Mouse (Mus musculus) layer of hippocampus, adult 18-20 months (tissue): ENCODE results near the gene Slc23a3. TPM values are rescaled to one million over a fixed set of nuclear protein-coding genes. Genes with fewer than 3 reads are reported as not detected.

Source experiments
- DNase-seq, 2 experiments: peaks; one replicate each; pipeline ENCODE4 v3.0.0; 2022; ENCODE audit warnings: low spot score in 2 of 2
- total RNA-seq, 2 experiments: library from RNA; stranded (reverse); gene quantifications; 2 replicates each; pipeline ENCODE4 v1.2.3; 2021

Gene Slc23a3
- total RNA-seq, 2 experiments from 2014 or later = 0.15 to 0.47 TPM

DNA sequence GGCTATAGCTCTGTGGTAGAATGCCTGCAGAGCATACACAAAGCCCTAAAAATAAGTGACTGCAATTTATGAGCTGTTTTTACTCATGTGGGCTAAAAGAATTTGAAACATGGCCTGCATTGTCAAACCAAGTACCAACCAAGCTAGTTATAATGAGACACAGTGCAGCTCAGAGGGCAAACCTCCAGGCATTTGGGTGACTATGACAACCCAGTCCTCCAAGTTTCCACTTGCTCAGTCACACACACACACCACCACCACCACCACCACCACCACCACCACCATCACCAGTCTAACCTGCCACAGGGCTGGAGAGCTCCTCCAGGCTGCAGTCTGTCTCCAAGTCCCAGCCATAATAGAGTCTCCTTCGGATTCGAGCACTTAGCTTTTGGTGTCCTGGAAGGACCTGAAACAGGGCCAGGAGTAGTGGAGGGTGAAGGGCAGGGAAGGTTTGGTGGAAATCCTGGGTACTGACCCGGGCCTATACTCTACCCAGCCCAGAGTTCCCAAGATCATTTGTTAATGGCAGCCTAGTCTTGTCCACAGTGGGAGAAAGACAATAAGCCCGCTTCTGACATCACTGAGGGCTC lies 7.0 kb upstream of the Slc23a3 start:
- DNase-seq = no peak

DNA sequence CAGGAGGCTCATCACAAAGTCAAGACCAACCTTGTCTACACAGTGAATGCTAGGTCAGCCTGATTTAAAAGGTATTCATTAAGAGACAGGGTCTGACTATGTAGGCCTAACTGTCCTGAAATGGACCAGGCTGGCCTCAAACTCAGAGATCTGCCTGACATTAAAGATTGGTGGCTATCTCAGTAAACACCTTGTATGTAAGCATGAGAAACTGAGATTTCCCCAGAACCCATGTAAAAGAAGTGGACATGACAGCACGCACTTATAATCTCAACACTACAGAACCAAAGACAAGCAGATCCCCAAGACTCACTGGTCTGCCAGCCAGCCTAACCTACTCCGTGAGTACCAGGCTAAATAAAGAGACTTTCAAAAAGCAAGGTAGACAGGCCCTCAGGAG lies 4.8 kb upstream of the Slc23a3 start:
- DNase-seq = no peak

DNA sequence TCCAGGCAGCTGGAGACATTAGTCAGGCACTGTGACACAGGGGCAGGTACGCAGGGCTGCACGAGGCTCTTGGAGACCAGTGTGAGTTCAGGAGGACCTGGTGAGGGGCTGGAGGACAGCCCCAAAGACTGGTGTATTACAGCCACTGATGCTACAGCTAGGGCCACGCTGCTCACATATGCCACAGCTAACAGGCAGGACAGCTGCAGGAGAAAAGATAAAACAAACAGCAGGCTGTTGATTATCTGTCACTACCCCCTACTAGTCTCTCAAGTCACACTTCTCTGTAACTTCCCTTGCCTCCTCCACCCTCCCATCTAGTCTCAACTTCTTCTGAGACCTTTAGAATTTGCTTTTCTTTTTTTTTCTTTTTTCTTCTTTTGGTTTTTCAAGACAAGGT lies 3.0 kb upstream of the Slc23a3 start:
- DNase-seq = no peak

- DNase-seq = no peak
These were observed 2.6 kb upstream of the Slc23a3 start for GRCm38 (mm10) chr1:75136293-75136692.

DNA sequence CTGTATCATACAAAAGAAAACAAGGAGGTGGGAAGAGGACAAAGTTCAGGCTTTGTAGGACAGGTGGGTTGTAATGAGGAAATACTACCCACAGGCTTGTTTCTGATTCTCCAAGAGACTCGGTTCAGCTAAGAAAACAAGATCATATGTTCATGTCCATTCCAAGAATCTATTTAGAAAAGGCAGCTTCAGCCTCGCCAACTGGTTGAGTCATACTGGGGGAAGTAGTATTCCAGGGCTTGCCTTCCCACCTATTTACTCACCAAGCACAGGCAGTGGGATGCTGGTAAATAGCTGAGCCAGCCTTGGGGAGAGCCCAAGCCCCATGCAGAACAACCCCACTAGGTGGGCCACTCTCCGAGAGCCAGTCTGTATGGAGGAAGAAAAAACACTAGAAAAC lies 5.0 kb downstream of the Slc23a3 start:
- no peak for DNase-seq

DNA sequence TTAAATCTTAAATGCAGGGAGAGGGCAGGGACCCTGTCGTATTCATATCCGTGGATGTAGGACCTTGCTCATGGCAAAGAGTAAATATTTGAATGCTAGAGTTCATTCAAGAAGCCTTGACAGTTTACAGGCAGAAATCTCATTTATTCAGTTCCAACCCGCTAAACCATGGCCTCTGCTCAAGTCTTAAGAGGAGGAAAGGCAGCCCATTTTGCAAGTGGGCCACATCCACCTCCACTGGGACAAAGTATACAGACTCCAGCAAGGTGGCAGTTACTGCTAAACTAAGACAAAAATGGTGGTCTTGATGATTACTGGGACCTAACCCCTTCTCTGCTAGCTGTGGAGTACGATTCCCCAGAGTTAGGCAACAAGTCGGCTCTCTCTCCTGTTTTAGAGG lies 8.3 kb downstream of the Slc23a3 start:
- no peak for DNase-seq

DNA sequence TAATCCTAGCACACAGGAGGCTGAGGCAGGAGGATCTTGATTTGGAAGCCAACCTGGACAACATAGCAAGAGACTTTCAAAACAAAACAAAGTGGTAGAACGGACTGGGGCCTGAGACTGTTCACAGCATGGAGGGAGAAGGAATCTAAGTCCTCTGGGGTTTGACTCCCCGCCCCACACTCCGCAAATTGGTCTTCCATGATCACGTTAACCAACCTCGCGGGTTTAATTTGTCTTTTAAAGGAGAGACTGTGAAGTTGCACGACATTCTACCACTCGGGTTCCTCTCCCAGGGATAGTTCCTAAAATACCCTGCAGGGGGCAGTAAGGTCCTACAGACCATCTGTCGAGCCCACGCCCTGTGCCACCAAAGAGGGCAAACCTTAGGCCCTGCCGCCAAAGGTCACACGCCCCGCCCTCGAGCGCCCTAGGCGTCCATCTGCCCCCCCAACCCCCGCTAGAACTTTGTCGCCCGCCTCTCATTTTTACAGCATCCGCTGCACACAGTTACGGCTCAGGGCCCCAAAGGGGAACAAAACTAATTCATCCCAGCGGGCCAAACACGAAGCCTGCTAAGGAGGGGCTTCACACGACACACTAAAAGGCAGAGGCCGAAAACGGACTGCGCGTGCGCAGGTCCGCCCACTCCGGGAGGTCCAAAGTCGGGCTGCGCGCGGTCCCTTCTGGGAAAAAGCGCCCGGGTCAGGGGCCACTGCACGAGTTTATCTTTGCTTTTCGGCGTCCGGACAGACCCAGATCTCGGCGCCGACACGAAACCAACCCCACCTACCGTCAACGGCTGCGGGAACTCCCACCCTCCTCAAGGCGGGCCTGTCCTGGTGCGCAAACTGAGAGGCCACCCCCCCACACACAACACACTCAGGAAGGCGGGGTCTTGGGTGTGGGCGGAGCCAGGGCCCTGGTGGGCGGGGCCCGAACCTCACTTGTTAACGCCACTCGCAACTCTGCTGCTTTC lies 9.1 kb downstream of the Slc23a3 start, which contains the start of gene Nhej1:
Gene Nhej1, minus strand, starts transcription at position 855 of the 976 bp plus-strand sequence.
- DNase-seq = peak; percentile 80 to 94

DNA sequence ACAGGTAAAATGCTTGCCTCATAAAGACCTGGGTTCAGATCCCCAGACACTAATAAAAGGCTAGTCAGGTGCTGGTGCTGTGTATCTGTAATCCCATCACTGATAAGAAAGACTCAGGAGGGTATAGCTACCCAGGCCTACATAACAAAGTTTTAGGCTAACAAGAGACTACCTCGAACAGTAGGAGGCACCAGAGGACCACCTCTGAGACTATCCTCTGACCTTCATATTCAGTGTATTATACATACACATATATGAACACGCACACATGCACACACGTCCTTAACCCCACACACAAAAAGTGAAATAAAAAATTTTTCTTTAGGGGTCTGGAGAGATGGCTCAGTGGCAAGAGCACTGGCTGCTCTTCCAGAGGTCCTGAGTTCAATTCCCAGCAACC lies 11.5 kb downstream of the Slc23a3 start:
- no peak for DNase-seq

Other genes starting within 250 kb of the Slc23a3 start
- not detected for gene Fev, start 248.5 kb downstream of the Slc23a3 start, total RNA-seq
- gene Cryba2, start 240.7 kb downstream of the Slc23a3 start, total RNA-seq = under 1 TPM in 1 of 2 experiments, not detected in 1; 0.48 TPM
- gene Cfap65, start 198.3 kb downstream of the Slc23a3 start, total RNA-seq = 1 to 10 TPM; 1.8 to 3.1 TPM
- gene Ihh, start 182.2 kb downstream of the Slc23a3 start, total RNA-seq = under 1 TPM; 0.20 to 0.32 TPM
- gene Nhej1, start 8.7 kb downstream of the Slc23a3 start, total RNA-seq = 1 to 10 TPM; 1.7 to 2.6 TPM
- 10 to 100 TPM; 29.3 to 31.7 TPM for gene Cnppd1, start 8.8 kb upstream of the Slc23a3 start, total RNA-seq
- gene Retreg2, start 8.9 kb upstream of the Slc23a3 start, total RNA-seq = 100 to 1,000 TPM; 183 to 185 TPM
- gene Zfand2b, start 34.8 kb upstream of the Slc23a3 start, total RNA-seq = 10 to 100 TPM; 35.1 to 38.9 TPM
- gene Abcb6, start 46.5 kb upstream of the Slc23a3 start, total RNA-seq = 10 to 100 TPM; 26.8 to 30.3 TPM
- gene Ankzf1, start 58.3 kb upstream of the Slc23a3 start, total RNA-seq = 10 to 100 TPM; 26.1 to 26.8 TPM
- gene Atg9a, start 58.3 kb upstream of the Slc23a3 start, total RNA-seq = 100 to 1,000 TPM; 108 to 115 TPM
- gene Glb1l, start 76.9 kb upstream of the Slc23a3 start, total RNA-seq = 10 to 100 TPM; 12.0 to 13.4 TPM
- gene Stk16, start 76.9 kb upstream of the Slc23a3 start, total RNA-seq = 10 to 100 TPM; 77.3 to 86.6 TPM
- 100 to 1,000 TPM; 524 to 572 TPM for gene Tuba4a, start 86.0 kb upstream of the Slc23a3 start, total RNA-seq
- not detected for gene A630095N17Rik, start 98.2 kb upstream of the Slc23a3 start, total RNA-seq
- gene Dnajb2, start 102.5 kb upstream of the Slc23a3 start, total RNA-seq = 100 to 1,000 TPM in 1 of 2 experiments, 10 to 100 TPM in 1; 93.4 to 100 TPM
- 100 to 1,000 TPM; 399 to 401 TPM for gene Ptprn, start 130.6 kb upstream of the Slc23a3 start, total RNA-seq
- 100 to 1,000 TPM; 104 to 114 TPM for gene Resp18, start 144.5 kb upstream of the Slc23a3 start, total RNA-seq
- 10 to 100 TPM; 49.2 to 50.0 TPM for gene Dnpep, start 184.1 kb upstream of the Slc23a3 start, total RNA-seq
- gene Des, start 226.4 kb upstream of the Slc23a3 start, total RNA-seq = under 1 TPM; 0.48 to 0.69 TPM
- 100 to 1,000 TPM; 168 to 178 TPM for gene Speg, start 241.4 kb upstream of the Slc23a3 start, total RNA-seq